Mouse (Mus musculus) cortical plate, adult 2 months (tissue): Measurements from ENCODE around the gene Lct.

Experiments used
- CTCF ChIP-seq: fragments of 200-500 bp; IDR thresholded peaks from 2 replicates; pipeline ENCODE4 v1.5.1; 2011; ENCODE audit warnings: mild to moderate bottlenecking, control low read depth, low read length; ENCODE audit not compliant: insufficient read depth; ENCODE audit errors: extremely low read depth
- POLR2A ChIP-seq: fragments of 200-500 bp; IDR thresholded peaks from 2 replicates; pipeline ENCODE4 v1.6.1; 2011; ENCODE audit warnings: mild to moderate bottlenecking, low read length, control low read depth; ENCODE audit not compliant: insufficient read depth; ENCODE audit errors: extremely low read depth

- TF ChIP-seq POLR2A (no peak), CTCF (no peak)
Measured at GRCm38 (mm10) chr1:128290295-128290694, 37.8 kb downstream of the Lct start.
